ENCODE assay signal across 8 mouse cellular contexts in the genomic region with DNA sequence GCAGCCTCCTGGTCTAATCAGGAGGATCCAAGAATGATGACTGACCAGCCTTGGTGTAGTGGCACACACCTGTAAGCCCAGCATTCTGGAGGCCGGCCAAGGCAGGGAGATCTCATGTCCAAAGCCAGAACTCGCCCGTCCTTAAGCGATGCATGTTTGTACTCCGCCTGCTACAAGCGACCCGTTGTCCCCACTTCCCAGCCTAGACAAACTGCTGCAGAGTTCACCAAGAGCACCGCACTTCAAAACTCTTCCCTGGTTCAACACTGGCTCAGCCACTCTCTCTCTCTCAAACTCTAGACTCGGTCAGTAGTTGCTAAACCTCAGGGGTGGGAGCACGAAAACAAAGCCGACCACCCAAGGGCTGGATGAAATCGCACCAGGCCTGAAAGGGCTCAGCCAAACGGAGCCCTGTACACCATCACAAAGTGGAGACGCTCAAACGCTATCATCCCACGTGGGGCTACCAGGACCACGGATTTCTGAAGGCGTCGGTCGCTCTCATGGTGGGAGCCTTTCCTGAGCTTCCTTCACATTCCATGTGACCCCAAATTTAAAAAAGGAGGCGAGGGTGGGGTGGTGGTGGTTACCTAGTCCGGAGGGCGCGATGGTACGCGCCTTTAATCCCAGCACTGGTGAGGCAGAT. TPM values are rescaled to one million over a fixed set of nuclear protein-coding genes. Genes with fewer than 3 reads are reported as not detected.
DNase-seq lines count a peak whose midpoint lies in the region; ATAC-seq and TF ChIP-seq lines count a peak whose summit lies in the region.

No protein-coding gene starts in this region.

- H3K27me3 ChIP-seq in limb, embryonic 14.5 days (ENCODE audit: control insufficient read depth, insufficient read depth, low read length): no peaks in the 10 kb centered on the region
- no peaks in the 10 kb centered on the region for H3K27me3 ChIP-seq in neural tube, embryonic 14.5 days (ENCODE audit: control insufficient read depth, insufficient read depth, low read length)

- H3K4me2 ChIP-seq in limb, embryonic 14.5 days (replicated peaks; ENCODE audit: low read depth, low read length, severe bottlenecking): peak overlapping the region; percentile 83
- peak overlapping the region; percentile 97 for H3K4me2 ChIP-seq in neural tube, embryonic 14.5 days (ENCODE audit: low read depth, low read length)

- no peak for DNase-seq in frontal cortex, postnatal 25 days (ENCODE audit: low spot score in 2 of 2)
- DNase-seq in 416B (ENCODE audit: low read depth): peak; percentile 51
- peak; percentile 35 for DNase-seq in cerebellum, adult 9-10 months
- peak; percentile 32 for DNase-seq in heart, postnatal 4 days
- DNase-seq in limb, embryonic 14.5 days (ENCODE audit: low spot score): no peak
- no peak for DNase-seq in Muller cell, postnatal 12 days (ENCODE audit: inconsistent ontology term)

- WGBS in limb, embryonic 14.5 days: 6% methylated on average over 26 of the region's 26 CpGs
- WGBS in neural tube, embryonic 14.5 days: 5% methylated on average over 26 of the region's 26 CpGs

- 0 out of 2 replicates have a peak, but pooled peaks have one; percentile 17 for ATAC-seq in frontal cortex, adult (ENCODE audit: low TSS enrichment)
- no peak for ATAC-seq in limb, embryonic 14.5 days (ENCODE audit: low FRiP score, low read depth)
- no peak for ATAC-seq in neural tube, embryonic 14.5 days (ENCODE audit: low read depth)

- H3K9me3 ChIP-seq in limb, embryonic 14.5 days (ENCODE audit: control insufficient read depth, low read length): no peaks in the 10 kb centered on the region
- H3K9me3 ChIP-seq in neural tube, embryonic 14.5 days (ENCODE audit: control insufficient read depth, low read length): no peaks in the 10 kb centered on the region

- peak overlapping the region; percentile 95 for H3K4me3 ChIP-seq in limb, embryonic 14.5 days (replicated peaks; ENCODE audit: low read length)
- H3K4me3 ChIP-seq in neural tube, embryonic 14.5 days (ENCODE audit: low read depth, low read length): peak overlapping the region; percentile 96

- H3K4me1 ChIP-seq in limb, embryonic 14.5 days (ENCODE audit: control insufficient read depth, insufficient read depth, low read length): peaks cover 5% of the 10 kb centered on the region
- peaks cover 11% of the 10 kb centered on the region for H3K4me1 ChIP-seq in neural tube, embryonic 14.5 days (ENCODE audit: control insufficient read depth, insufficient read depth, low read length)

- peak overlapping the region; percentile 88 for H3K9ac ChIP-seq in limb, embryonic 14.5 days (ENCODE audit: low read depth, low read length, severe bottlenecking)
- H3K9ac ChIP-seq in neural tube, embryonic 14.5 days (replicated peaks; ENCODE audit: low read depth, low read length): peak overlapping the region; percentile 88

- peaks cover 18% of the 10 kb centered on the region for H3K36me3 ChIP-seq in limb, embryonic 14.5 days (ENCODE audit: control insufficient read depth, insufficient read depth, low read length)
- peaks cover 8% of the 10 kb centered on the region; the same call in 1 of the 2 replicates for H3K36me3 ChIP-seq in neural tube, embryonic 14.5 days (ENCODE audit: control insufficient read depth, insufficient read depth, low read length)

- TF ChIP-seq POLR2A in limb, embryonic 14.5 days (IDR thresholded peaks at IDR 0.05; ENCODE audit: borderline replicate concordance, extremely low read depth, insufficient read depth, insufficient read length): no peak

- no peak overlapping the region for H3K27ac ChIP-seq in limb, embryonic 14.5 days (replicated peaks; ENCODE audit: low read depth, low read length)
- H3K27ac ChIP-seq in neural tube, embryonic 14.5 days (ENCODE audit: low read depth, low read length): no peak overlapping the region

RNA-seq across cellular contexts. Expression of a gene that starts 1.0 kb away (rescaled TPM):
- 10 to 100 TPM; 63.4 to 69.5 TPM for total RNA-seq in heart, postnatal 4 days (2021)
- 155 and 182 TPM in 2 replicates for polyA plus RNA-seq in limb, embryonic 14.5 days (2012; rRNA removed)
- polyA plus RNA-seq in limb, embryonic 14.5 days (2014; fragmentation: Nextera tagmentation; extraction: Ambion mirVana): 268 and 280 TPM in 2 replicates
- polyA plus RNA-seq in neural tube, embryonic 14.5 days (2014; fragmentation: Nextera tagmentation; extraction: Ambion mirVana): 231 and 251 TPM in 2 replicates

RNA-seq across cellular contexts. Expression of a gene that starts 12.6 kb away (rescaled TPM):
- total RNA-seq in heart, postnatal 4 days (2021): not detected
- 0.01 TPM in 1 of 2 replicates, not detected in the other for polyA plus RNA-seq in limb, embryonic 14.5 days (2012; rRNA removed)
- polyA plus RNA-seq in limb, embryonic 14.5 days (2014; fragmentation: Nextera tagmentation; extraction: Ambion mirVana): 0.06 TPM in 1 of 2 replicates, not detected in the other
- polyA plus RNA-seq in neural tube, embryonic 14.5 days (2014; fragmentation: Nextera tagmentation; extraction: Ambion mirVana): not detected in 2 replicates

RNA-seq across cellular contexts. Expression of a gene that starts 12.7 kb away (rescaled TPM):
- 10 to 100 TPM; 27.1 to 27.4 TPM for total RNA-seq in heart, postnatal 4 days (2021)
- polyA plus RNA-seq in limb, embryonic 14.5 days (2012; rRNA removed): 30.5 and 34.8 TPM in 2 replicates
- 26.3 and 29.8 TPM in 2 replicates for polyA plus RNA-seq in limb, embryonic 14.5 days (2014; fragmentation: Nextera tagmentation; extraction: Ambion mirVana)
- 58.3 and 58.7 TPM in 2 replicates for polyA plus RNA-seq in neural tube, embryonic 14.5 days (2014; fragmentation: Nextera tagmentation; extraction: Ambion mirVana)

RNA-seq across cellular contexts. Expression of a gene that starts 23.4 kb away (rescaled TPM):
- total RNA-seq in heart, postnatal 4 days (2021): not detected
- 0.14 and 0.16 TPM in 2 replicates for polyA plus RNA-seq in limb, embryonic 14.5 days (2012; rRNA removed)
- 0.12 TPM in 1 of 2 replicates, not detected in the other for polyA plus RNA-seq in limb, embryonic 14.5 days (2014; fragmentation: Nextera tagmentation; extraction: Ambion mirVana)
- polyA plus RNA-seq in neural tube, embryonic 14.5 days (2014; fragmentation: Nextera tagmentation; extraction: Ambion mirVana): not detected in 2 replicates

RNA-seq across cellular contexts. Expression of a gene that starts 58.7 kb away (rescaled TPM):
- total RNA-seq in heart, postnatal 4 days (2021): 10 to 100 TPM; 26.6 to 27.4 TPM
- polyA plus RNA-seq in limb, embryonic 14.5 days (2012; rRNA removed): 29.3 and 37.2 TPM in 2 replicates
- 71.8 and 74.0 TPM in 2 replicates for polyA plus RNA-seq in limb, embryonic 14.5 days (2014; fragmentation: Nextera tagmentation; extraction: Ambion mirVana)
- polyA plus RNA-seq in neural tube, embryonic 14.5 days (2014; fragmentation: Nextera tagmentation; extraction: Ambion mirVana): 42.1 and 48.6 TPM in 2 replicates

Comparison
In these comparisons a context has a peak if more than half of its experiments do, and no peak if none do; other contexts are left out.
1. DNase-seq: peak in 416B (single experiment), cerebellum, adult 9-10 months (single experiment) and heart, postnatal 4 days (single experiment); none in frontal cortex, postnatal 25 days (0 of 2), limb, embryonic 14.5 days (single experiment) and Muller cell, postnatal 12 days (single experiment).